Mouse (Mus musculus) MEL (cell line): ENCODE data around the gene Tmem130. TPM values are rescaled to one million over a fixed set of nuclear protein-coding genes. Genes with fewer than 3 reads are reported as not detected.

ENCODE experiments used
- DNase-seq: peaks from one replicate; pipeline ENCODE4 v3.0.0; 2011; ENCODE audit warnings: low read depth, low spot score
- H3K27ac ChIP-seq: 2 replicates; pipeline ENCODE4 v1.5.1; 2012; ENCODE audit warnings: low read depth, mild to moderate bottlenecking, control low read depth, low read length, moderate library complexity; ENCODE audit not compliant: control insufficient read depth
- H3K27me3 ChIP-seq, 2 experiments: fragments of 150-350 bp in 1 of 2; sonication (generic) in 1 of 2; 2 replicates each; pipeline ENCODE4 v1.6.1; 2012; ENCODE audit warnings: low read length in 2 of 2, mild to moderate bottlenecking in 2 of 2, improper control_type of control experiment in 1 of 2, moderate library complexity in 1 of 2; ENCODE audit not compliant: insufficient read depth in 2 of 2, control insufficient read depth in 1 of 2
- H3K36me3 ChIP-seq, 2 experiments: 2 replicates each; pipeline ENCODE4 v1.6.1; 2012 to 2014; ENCODE audit warnings: low read length in 2 of 2, improper control_type of control experiment in 1 of 2, inconsistent platforms in 1 of 2, mild to moderate bottlenecking in 1 of 2; ENCODE audit not compliant: insufficient read depth in 2 of 2, control insufficient read depth in 1 of 2
- H3K4me1 ChIP-seq, 2 experiments: fragments of 150-350 bp in 1 of 2; sonication (generic) in 1 of 2; 2 replicates each; pipeline ENCODE4 v1.6.1; 2012; ENCODE audit warnings: low read length in 2 of 2, improper control_type of control experiment in 1 of 2, mild to moderate bottlenecking in 1 of 2; ENCODE audit not compliant: insufficient read depth in 2 of 2, control insufficient read depth in 1 of 2
- H3K4me3 ChIP-seq, 2 experiments: fragments of 150-350 bp in 1 of 2; sonication (generic) in 1 of 2; 2 replicates each; pipeline ENCODE4 v1.5.1; 2012; ENCODE audit warnings: low read depth in 2 of 2, low read length in 2 of 2, mild to moderate bottlenecking in 2 of 2, moderate library complexity in 2 of 2, control low read depth in 1 of 2, improper control_type of control experiment in 1 of 2; ENCODE audit not compliant: control insufficient read depth in 1 of 2, insufficient read depth in 1 of 2
- H3K79me2 ChIP-seq: 2 replicates; pipeline ENCODE4 v1.6.1; 2012; ENCODE audit warnings: mild to moderate bottlenecking, low read length, moderate library complexity; ENCODE audit not compliant: control insufficient read depth, poor library complexity, insufficient read depth
- H3K9ac ChIP-seq: 2 replicates; pipeline ENCODE4 v1.6.1; 2012; ENCODE audit warnings: low read depth, mild to moderate bottlenecking, control low read depth, low read length, moderate library complexity; ENCODE audit not compliant: control insufficient read depth, poor library complexity, severe bottlenecking
- H3K9me3 ChIP-seq: fragments of 150-350 bp; sonication (generic); replicated peaks from 2 replicates; pipeline ENCODE4 v1.6.1; 2012; ENCODE audit warnings: mild to moderate bottlenecking, low read length, improper control_type of control experiment, moderate library complexity; ENCODE audit not compliant: insufficient read depth
- CHD1 ChIP-seq: IDR thresholded peaks from 2 replicates; pipeline ENCODE4 v1.6.1; 2012; ENCODE audit warnings: low read depth, mild to moderate bottlenecking, inconsistent platforms, low read length, improper control_type of control experiment
- CTCF ChIP-seq, 3 experiments: IDR thresholded peaks in 2 of 3; conservative IDR thresholded peaks in 1 of 3; 2 replicates each; pipeline ENCODE4 v1.5.1; 2011 to 2012; ENCODE audit warnings: low read length in 3 of 3, low read depth in 2 of 3, mild to moderate bottlenecking in 2 of 3, improper control_type of control experiment in 1 of 3, inconsistent platforms in 1 of 3, mixed read lengths in 1 of 3, moderate library complexity in 1 of 3; ENCODE audit not compliant: control insufficient read depth in 1 of 3, insufficient read depth in 1 of 3, poor library complexity in 1 of 3, severe bottlenecking in 1 of 3
- GABPA ChIP-seq: IDR thresholded peaks from 2 replicates; pipeline ENCODE4 v1.6.1; 2012; ENCODE audit warnings: low read depth, mild to moderate bottlenecking, inconsistent platforms, low read length, improper control_type of control experiment, moderate library complexity
- KAT2A ChIP-seq: conservative IDR thresholded peaks from 2 replicates; pipeline ENCODE4 v1.6.1; 2012; ENCODE audit warnings: low read depth, low read length, improper control_type of control experiment, inconsistent platforms
- MAZ ChIP-seq: IDR thresholded peaks from 2 replicates; pipeline ENCODE4 v1.6.1; 2012; ENCODE audit warnings: low read depth, mild to moderate bottlenecking, inconsistent platforms, low read length, improper control_type of control experiment
- NRF1 ChIP-seq: IDR thresholded peaks from 2 replicates; pipeline ENCODE4 v1.6.1; 2014; ENCODE audit warnings: low read depth, mild to moderate bottlenecking, inconsistent platforms, low read length, improper control_type of control experiment, moderate library complexity; ENCODE audit not compliant: poor library complexity, insufficient read depth, severe bottlenecking
- POLR2A ChIP-seq, 2 experiments: IDR thresholded peaks; 2 replicates each; pipeline ENCODE4 v1.6.1; 2011 to 2012; ENCODE audit warnings: low read length in 2 of 2, mild to moderate bottlenecking in 2 of 2, control low read depth in 1 of 2, improper control_type of control experiment in 1 of 2, low read depth in 1 of 2, moderate library complexity in 1 of 2; ENCODE audit not compliant: control insufficient read depth in 1 of 2, insufficient read depth in 1 of 2, poor library complexity in 1 of 2
- TCF12 ChIP-seq: IDR thresholded peaks from 2 replicates; pipeline ENCODE4 v1.6.1; 2014; ENCODE audit warnings: low read depth, mild to moderate bottlenecking, inconsistent platforms, low read length, improper control_type of control experiment, moderate library complexity
- ZKSCAN1 ChIP-seq: IDR thresholded peaks from 2 replicates; pipeline ENCODE4 v1.6.1; 2012; ENCODE audit warnings: low read depth, mild to moderate bottlenecking, inconsistent platforms, low read length, improper control_type of control experiment, moderate library complexity
- polyA plus RNA-seq, 2 experiments: library from polyadenylated mRNA; stranded (reverse) in 1 of 2; unstranded in 1 of 2; fragments of >175 nt in 1 of 2; fragments of >200 nt in 1 of 2; gene quantifications; 2 replicates each; pipeline versions ENCODE4 v1.2.1 to v1.2.4; 2012; ENCODE audit warnings: low replicate concordance in 2 of 2, low read depth in 1 of 2; ENCODE audit not compliant: insufficient read length in 2 of 2, insufficient read depth in 1 of 2, missing spikeins in 1 of 2
- total RNA-seq: library from RNA; depleted of rRNA; stranded (reverse); fragments of 300-350 nt; gene quantifications from 2 replicates; pipeline ENCODE4 v1.2.3, GENCODE M21; 2012; rRNA removed

Tmem130 gene
- total and polyA plus RNA-seq, 3 experiments: 0.14 TPM; not detected in 2

- peak; percentile 5 for DNase-seq
- no peaks in the 10 kb centered on the region for H3K27me3 ChIP-seq
- H3K79me2 ChIP-seq: no peaks in the 10 kb centered on the region
- H3K9me3 ChIP-seq: no peaks in the 10 kb centered on the region
- TF ChIP-seq CHD1 (no peak), GABPA (no peak), KAT2A (no peak), CTCF (IDR thresholded peaks at IDR 0.05 in 2 of 3, conservative IDR thresholded peaks at IDR 0.05 in 1 of 3; ENCODE audit: control insufficient read depth in 1 of 3, insufficient read depth in 1 of 3, low read depth in 2 of 3, low read length in 3 of 3, poor library complexity in 1 of 3, severe bottlenecking in 1 of 3) (peak in 2 of 3 experiments; percentile 10 to 19; a peak in 2 of 6 replicates)
- TF ChIP-seq, all 39 proteins: peak for 1
- Histone ChIP-seq H3K36me3 (no peaks in the 10 kb centered on the region), H3K27ac (no peak overlapping the region), H3K9ac (no peak overlapping the region), H3K4me3 (no peak overlapping the region), H3K4me1 (no peaks in the 10 kb centered on the region)
Measured at GRCm38 (mm10) chr5:144694161-144694560, 67.5 kb downstream of the Tmem130 start.

GRCm38 (mm10) chr5:144691421-144691820 is 70.2 kb downstream of the Tmem130 start:
- H3K36me3 ChIP-seq: no peaks in the 10 kb centered on the region
- no peak for DNase-seq
- no peak for TF ChIP-seq NRF1
- no peak for TF ChIP-seq TCF12
- TF ChIP-seq ZKSCAN1: no peak
- TF ChIP-seq MAZ: no peak
- no peak overlapping the region for H3K4me3 ChIP-seq
- no peak overlapping the region for H3K27ac ChIP-seq
- H3K4me1 ChIP-seq: no peaks in the 10 kb centered on the region
- H3K9ac ChIP-seq: no peak overlapping the region
- no peaks in the 10 kb centered on the region for H3K9me3 ChIP-seq
- H3K27me3 ChIP-seq: no peaks in the 10 kb centered on the region
- no peaks in the 10 kb centered on the region for H3K79me2 ChIP-seq

- Histone ChIP-seq H3K9ac (no peak overlapping the region), H3K4me3 (no peak overlapping the region), H3K36me3 (no peaks in the 10 kb centered on the region), H3K9me3 (no peaks in the 10 kb centered on the region), H3K27ac (no peak overlapping the region), H3K27me3 (no peaks in the 10 kb centered on the region), H3K4me1 (no peaks in the 10 kb centered on the region), H3K79me2 (no peaks in the 10 kb centered on the region)
- no peak for DNase-seq
- no peak for TF ChIP-seq POLR2A (IDR thresholded peaks at IDR 0.05; ENCODE audit: control insufficient read depth in 1 of 2, insufficient read depth in 1 of 2, low read depth in 1 of 2, low read length in 2 of 2, poor library complexity in 1 of 2)
- no peak for TF ChIP-seq CHD1
Measured at GRCm38 (mm10) chr5:144688371-144688770, 73.2 kb downstream of the Tmem130 start.

Other genes starting within 250 kb of the Tmem130 start
- not detected in 2 replicates for gene Nptx2, start 215.9 kb downstream of the Tmem130 start, total RNA-seq
- not detected for gene Nptx2, start 215.9 kb downstream of the Tmem130 start, polyA plus RNA-seq
- 44.1 and 48.9 TPM in 2 replicates for gene Trrap, start 5.9 kb upstream of the Tmem130 start, total RNA-seq
- 10 to 100 TPM; 45.6 to 91.6 TPM for gene Trrap, start 5.9 kb upstream of the Tmem130 start, polyA plus RNA-seq
- gene Smurf1, start 204.0 kb upstream of the Tmem130 start, total RNA-seq: 3.9 and 4.0 TPM in 2 replicates
- 10 to 100 TPM in 1 of 2 experiments, not detected in 1; 10.6 TPM for gene Smurf1, start 204.0 kb upstream of the Tmem130 start, polyA plus RNA-seq